Mouse (Mus musculus) urinary bladder, adult 2 months (tissue): ENCODE measurements at regions not wholly inside any gene's neighbourhood (a gene's known extent, or its start where the extent isn't known, plus 50 kb on each side); places are given as distances from the start of the nearest gene placed in this dataset.

Source experiments
- DNase-seq: peaks from one replicate; pipeline ENCODE4 v3.0.0; 2022; ENCODE audit warnings: low spot score

- no peak for DNase-seq
Measured at GRCm38 (mm10) chr9:43466883-43467282, 156.2 kb downstream of the Trim29 start.

GRCm38 (mm10) chr9:43469215-43469614 lies 158.6 kb downstream of the Trim29 start:
- DNase-seq, result no peak

GRCm38 (mm10) chr9:43472231-43472630 lies 161.6 kb downstream of the Trim29 start:
- no peak for DNase-seq

- no peak for DNase-seq
Measured at GRCm38 (mm10) chr9:43473164-43473563, 162.5 kb downstream of the Trim29 start.

- no peak for DNase-seq
Measured at GRCm38 (mm10) chr9:43473601-43474302, 163.1 kb downstream of the Trim29 start.

- DNase-seq, result no peak
Measured at GRCm38 (mm10) chr9:43474303-43474643, 163.6 kb downstream of the Trim29 start.

GRCm38 (mm10) chr9:43480826-43481591 lies 170.4 kb downstream of the Trim29 start:
- no peak for DNase-seq

GRCm38 (mm10) chr9:43482101-43483090 lies 171.7 kb downstream of the Trim29 start:
- no peak for DNase-seq

GRCm38 (mm10) chr9:43483195-43483594 lies 172.5 kb downstream of the Trim29 start:
- DNase-seq, result no peak

- no peak for DNase-seq
Measured at GRCm38 (mm10) chr9:43483906-43484305, 173.3 kb downstream of the Trim29 start.

GRCm38 (mm10) chr9:43486704-43487103 lies 176.1 kb downstream of the Trim29 start:
- no peak for DNase-seq

- DNase-seq, result no peak
Measured at GRCm38 (mm10) chr9:43489205-43489604, 178.6 kb downstream of the Trim29 start.

GRCm38 (mm10) chr9:43491024-43491751 lies 180.5 kb downstream of the Trim29 start:
- no peak for DNase-seq

- no peak for DNase-seq
Measured at GRCm38 (mm10) chr9:43492236-43493000, 181.8 kb downstream of the Trim29 start.

- no peak for DNase-seq
Measured at GRCm38 (mm10) chr9:43498596-43498995, 187.9 kb downstream of the Trim29 start.

GRCm38 (mm10) chr9:43504270-43504932 lies 193.8 kb downstream of the Trim29 start:
- no peak for DNase-seq

- DNase-seq, result no peak
Measured at GRCm38 (mm10) chr9:43505856-43506255, 195.2 kb downstream of the Trim29 start.

GRCm38 (mm10) chr9:43506276-43506675 lies 195.6 kb downstream of the Trim29 start:
- DNase-seq, result no peak

GRCm38 (mm10) chr9:43512806-43513205 lies 202.2 kb downstream of the Trim29 start:
- DNase-seq, result no peak
